Comparison of ENCODE assay signal across 8 mouse cellular contexts in the genomic region with DNA sequence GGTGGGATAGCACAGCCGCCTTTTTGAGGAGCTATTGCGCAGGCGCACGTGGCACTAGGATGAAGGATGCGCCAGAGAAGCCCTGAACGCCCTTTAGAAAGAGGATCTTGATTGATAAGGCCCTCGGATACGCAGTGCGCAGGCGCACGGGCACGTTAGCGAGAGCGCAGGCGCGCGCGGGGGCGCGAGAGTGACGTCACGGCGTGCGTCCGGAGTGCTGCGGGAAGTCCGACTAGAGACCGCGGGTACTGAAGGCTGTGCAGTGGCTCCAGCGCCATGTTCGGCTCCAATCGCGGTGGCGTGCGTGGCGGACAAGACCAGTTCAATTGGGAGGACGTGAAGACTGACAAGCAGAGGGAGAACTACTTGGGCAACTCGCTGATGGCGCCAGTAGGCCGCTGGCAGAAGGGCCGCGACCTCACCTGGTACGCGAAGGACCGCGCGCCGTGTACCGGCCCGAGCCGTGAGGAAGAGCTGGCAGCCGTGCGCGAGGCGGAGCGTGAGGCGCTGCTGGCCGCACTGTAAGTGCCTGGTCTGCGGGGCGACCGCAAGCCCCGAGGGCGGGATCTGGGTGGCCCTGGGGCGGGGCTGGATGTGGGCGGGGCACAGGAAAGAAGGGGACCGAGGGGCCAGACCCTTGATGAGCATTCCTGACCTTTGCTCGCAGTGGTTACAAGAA. TPM values are rescaled to one million over a fixed set of nuclear protein-coding genes. Genes with fewer than 3 reads are reported as not detected.
DNase-seq lines count a peak whose midpoint lies in the region; ATAC-seq lines count a peak whose summit lies in the region.

2310033P09Rik (plus strand) TSS at position 169 of the 679 bp plus-strand sequence.

- H3K4me1 ChIP-seq in megakaryocyte, embryonic 14.5 days = peaks cover 58% of the 10 kb centered on the region

- no peaks in the 10 kb centered on the region for H3K9me3 ChIP-seq in megakaryocyte, embryonic 14.5 days

- H3K4me3 ChIP-seq in megakaryocyte, embryonic 14.5 days (replicated peaks) = peak within 1 kb of the TSS; percentile 94

- peak; percentile 74 for ATAC-seq in inflammation-experienced regulatory T-cells, adult 6 months

- H3K27me3 ChIP-seq in megakaryocyte, embryonic 14.5 days (replicated peaks) = no peaks in the 10 kb centered on the region

- intact Hi-C loops in gastrocnemius, postnatal 14 days (cut with DNase I; ENCODE audit: low total_unique reads) = no loop called here

- DNase-seq in adrenal gland, adult 18-20 months (ENCODE audit: low spot score in 2 of 2) = peak; percentile 93
- DNase-seq in embryo, embryonic 10.5 days (ENCODE audit: low spot score) = peak; percentile 96
- DNase-seq in gastrocnemius, postnatal 14 days = peak; percentile 91
- DNase-seq in left cerebral cortex, adult 9 months (ENCODE audit: low spot score in 2 of 2) = peak; percentile 89 to 95
- DNase-seq in right cerebral cortex, adult 2 months (ENCODE audit: low spot score in 2 of 2) = peak; percentile 94 to 95
- peak; percentile 69 for DNase-seq in urinary bladder, postnatal 10 days (ENCODE audit: low spot score)

- peaks cover 62% of the 10 kb centered on the region for H3K36me3 ChIP-seq in megakaryocyte, embryonic 14.5 days (replicated peaks; ENCODE audit: low read length)

RNA-seq across cellular contexts. Expression of gene 2310033P09Rik, which starts in this region (rescaled TPM):
- 10 to 100 TPM; 20.4 to 27.1 TPM for total RNA-seq in adrenal gland, adult 18-20 months (2021)
- 1 to 10 TPM; 4.1 to 4.6 TPM for total RNA-seq in gastrocnemius, postnatal 14 days (2021)
- polyA plus RNA-seq in inflammation-experienced regulatory T-cells, adult 6 months (2017; shearing (Covaris generic)) = 10 to 100 TPM; 19.6 to 22.1 (median 19.8) TPM
- 11.5 and 33.5 TPM in 2 replicates for polyA plus RNA-seq in megakaryocyte, embryonic 14.5 days (2012; ENCODE audit: insufficient read depth, low replicate concordance)

Comparison
In these comparisons a context has a peak if more than half of its experiments do, and no peak if none do; other contexts are left out.
1. Peak in every context shown above with its lines: DNase-seq, ATAC-seq and H3K4me3 ChIP-seq.